Mouse (Mus musculus) heart, postnatal 10 days (tissue): ENCODE measurements around the gene Prph. TPM values are rescaled to one million over a fixed set of nuclear protein-coding genes. Genes with fewer than 3 reads are reported as not detected.
"Not testable (repeated sequence)": the region's sequence is repeated elsewhere in the genome, so short reads cannot be mapped to it uniquely, and the experiment has no call there.

Experiments used
- DNase-seq, 2 experiments: peaks; one replicate each; pipeline ENCODE4 v3.0.0; 2021
- intact Hi-C: fragments of 180-260 bp; cut with DNase I; formaldehyde crosslinking; loops from one replicate; pipeline ENCODE4 v1.15.1; 2025
- total RNA-seq, 2 experiments: library from RNA; stranded (reverse); gene quantifications; 2 replicates each; pipeline ENCODE4 v1.2.3; 2021

The Prph gene
- total RNA-seq, 2 experiments from 2014 or later, result 0.27 to 0.53 TPM

GRCm38 (mm10) chr15:99071988-99072387, 17.0 kb downstream of the Prph start:
- intact Hi-C loops, result no loop called here
- no peak for DNase-seq

GRCm38 (mm10) chr15:99074019-99074599, 19.1 kb downstream of the Prph start, which contains the start of gene Troap:
Troap (plus strand) TSS chr15:99074575.
- intact Hi-C loops, result no loop called here
- DNase-seq, result no peak

GRCm38 (mm10) chr15:99074600-99075333, 19.8 kb downstream of the Prph start:
- intact Hi-C loops, result no loop called here
- DNase-seq, result peak; percentile 99

- intact Hi-C loops, DNase-seq: not testable (repeated sequence)
Measured at GRCm38 (mm10) chr15:99076011-99076410, 21.0 kb downstream of the Prph start.

GRCm38 (mm10) chr15:99078181-99078910, 23.4 kb downstream of the Prph start:
- intact Hi-C loops, result no loop called here
- no peak for DNase-seq

GRCm38 (mm10) chr15:99079804-99080203, 24.8 kb downstream of the Prph start:
- intact Hi-C loops, result loop anchor here (5.0 kb wide), 1 partner anchor 187 kb away; no protein-coding TSS in a partner anchor

GRCm38 (mm10) chr15:99082322-99082721, 27.3 kb downstream of the Prph start:
- intact Hi-C loops, result loop anchor here (2.0 to 5.0 kb wide), 2 partner anchors 116 to 185 kb away; no protein-coding TSS in a partner anchor
- no peak for DNase-seq

More at GRCm38 (mm10) chr15:99079804-99080203, 24.8 kb downstream of the Prph start:
- no peak for DNase-seq

GRCm38 (mm10) chr15:99082840-99083239, 27.9 kb downstream of the Prph start:
- intact Hi-C loops, result loop anchor here (2.0 to 5.0 kb wide), 2 partner anchors 116 to 184 kb away; no protein-coding TSS in a partner anchor
- no peak for DNase-seq

GRCm38 (mm10) chr15:99083258-99083657, 28.3 kb downstream of the Prph start:
- DNase-seq, result peak; percentile 58 to 75
- intact Hi-C loops, result loop anchor here (2.0 to 5.0 kb wide), 2 partner anchors 116 to 184 kb away; no protein-coding TSS in a partner anchor

GRCm38 (mm10) chr15:99083867-99084557, 29.0 kb downstream of the Prph start:
- DNase-seq, result no peak

GRCm38 (mm10) chr15:99084618-99085017, 29.6 kb downstream of the Prph start:
- intact Hi-C loops, result loop anchor here (5.0 kb wide), 1 partner anchor 183 kb away; no protein-coding TSS in a partner anchor
- DNase-seq, result no peak

More at GRCm38 (mm10) chr15:99083867-99084557, 29.0 kb downstream of the Prph start:
- intact Hi-C loops, result loop anchor here (2.0 to 5.0 kb wide), 2 partner anchors 115 to 183 kb away; no protein-coding TSS in a partner anchor

GRCm38 (mm10) chr15:99085997-99086396, 31.0 kb downstream of the Prph start:
- intact Hi-C loops, result no loop called here
- DNase-seq, result no peak

- intact Hi-C loops, result no loop called here
Measured at GRCm38 (mm10) chr15:99087253-99088075, 32.5 kb downstream of the Prph start, which contains the start of gene C1ql4. C1ql4 (minus strand) TSS chr15:99087817.

GRCm38 (mm10) chr15:99088292-99088691, 33.3 kb downstream of the Prph start:
- peak; percentile 83 to 91 for DNase-seq
- intact Hi-C loops, result no loop called here

More at GRCm38 (mm10) chr15:99087253-99088075, 32.5 kb downstream of the Prph start, which contains the start of gene C1ql4:
- DNase-seq, result peak in 1 of 2 experiments; percentile 51

GRCm38 (mm10) chr15:99089069-99089468, 34.1 kb downstream of the Prph start:
- intact Hi-C loops, result no loop called here

GRCm38 (mm10) chr15:99092870-99093269, 37.9 kb downstream of the Prph start, which contains the start of gene Dnajc22:
Dnajc22 (plus strand) TSS chr15:99093170.
- DNase-seq, result no peak
- intact Hi-C loops, result no loop called here

More at GRCm38 (mm10) chr15:99089069-99089468, 34.1 kb downstream of the Prph start:
- DNase-seq, result no peak

GRCm38 (mm10) chr15:99093291-99094258, 38.6 kb downstream of the Prph start:
- DNase-seq, result peak; percentile 43 to 58
- intact Hi-C loops, result no loop called here
